Mouse (Mus musculus): ENCODE results near the gene Pafah2. TPM values are rescaled to one million over a fixed set of nuclear protein-coding genes. Genes with fewer than 3 reads are reported as not detected.

Gene Pafah2
- polyA plus RNA-seq, 1 experiment = 8.8 TPM

GRCm38 (mm10) chr4:134421971-134422370, 25.9 kb downstream of the Pafah2 start:
- TF ChIP-seq POLR2A (IDR thresholded peaks at IDR 0.05; ENCODE audit: borderline replicate concordance, control insufficient read depth, low read depth, low read length) (no peak), CTCF (IDR thresholded peaks at IDR 0.05; ENCODE audit: control insufficient read depth, insufficient read depth, low read length) (no peak)
- no peak overlapping the region for H3K27ac ChIP-seq (ENCODE audit: control insufficient read depth, insufficient read depth, low read depth, low read length, poor library complexity)
- WGBS = 80% methylated on average over 11 of the region's 11 CpGs
- no peak overlapping the region for H3K4me3 ChIP-seq (replicated peaks; ENCODE audit: control insufficient read depth, low read depth, low read length)
- no peaks in the 10 kb centered on the region; the same call in 1 of the 2 replicates for H3K4me1 ChIP-seq (ENCODE audit: control insufficient read depth, insufficient read depth, low read length)

- no peak for TF ChIP-seq POLR2A (IDR thresholded peaks at IDR 0.05; ENCODE audit: borderline replicate concordance, control insufficient read depth, low read depth, low read length)
- no peak for TF ChIP-seq CTCF (IDR thresholded peaks at IDR 0.05; ENCODE audit: control insufficient read depth, insufficient read depth, low read length)
Observed at GRCm38 (mm10) chr4:134423949-134424348, 27.8 kb downstream of the Pafah2 start.

GRCm38 (mm10) chr4:134425088-134425487, 29.0 kb downstream of the Pafah2 start:
- Histone ChIP-seq H3K27ac (ENCODE audit: control insufficient read depth, insufficient read depth, low read depth, low read length, poor library complexity) (no peak overlapping the region), H3K4me1 (ENCODE audit: control insufficient read depth, insufficient read depth, low read length) (no peaks in the 10 kb centered on the region; the same call in none of the 2 replicates), H3K4me3 (replicated peaks; ENCODE audit: control insufficient read depth, low read depth, low read length) (no peak overlapping the region)
- TF ChIP-seq CTCF (IDR thresholded peaks at IDR 0.05; ENCODE audit: control insufficient read depth, insufficient read depth, low read length) (no peak), POLR2A (IDR thresholded peaks at IDR 0.05; ENCODE audit: borderline replicate concordance, control insufficient read depth, low read depth, low read length) (no peak)
- 78% methylated on average over 7 of the region's 7 CpGs for WGBS

More at GRCm38 (mm10) chr4:134423949-134424348, 27.8 kb downstream of the Pafah2 start:
- H3K4me3 ChIP-seq (replicated peaks; ENCODE audit: control insufficient read depth, low read depth, low read length) = no peak overlapping the region
- WGBS = 86% methylated on average over 7 of the region's 7 CpGs
- H3K4me1 ChIP-seq (ENCODE audit: control insufficient read depth, insufficient read depth, low read length) = no peaks in the 10 kb centered on the region; the same call in 1 of the 2 replicates
- no peak overlapping the region for H3K27ac ChIP-seq (ENCODE audit: control insufficient read depth, insufficient read depth, low read depth, low read length, poor library complexity)

- H3K4me3 ChIP-seq (replicated peaks; ENCODE audit: control insufficient read depth, low read depth, low read length) = no peak overlapping the region
- H3K4me1 ChIP-seq (ENCODE audit: control insufficient read depth, insufficient read depth, low read length) = no peaks in the 10 kb centered on the region; the same call in 1 of the 2 replicates
- no peak for TF ChIP-seq POLR2A (IDR thresholded peaks at IDR 0.05; ENCODE audit: borderline replicate concordance, control insufficient read depth, low read depth, low read length)
- TF ChIP-seq CTCF (IDR thresholded peaks at IDR 0.05; ENCODE audit: control insufficient read depth, insufficient read depth, low read length) = no peak
- WGBS = 70% methylated on average over 23 of the region's 23 CpGs
- no peak overlapping the region for H3K27ac ChIP-seq (ENCODE audit: control insufficient read depth, insufficient read depth, low read depth, low read length, poor library complexity)
Observed at GRCm38 (mm10) chr4:134430381-134431004, 34.4 kb downstream of the Pafah2 start.

- Histone ChIP-seq H3K4me1 (ENCODE audit: control insufficient read depth, insufficient read depth, low read length) (no peaks in the 10 kb centered on the region; the same call in 1 of the 2 replicates), H3K27ac (ENCODE audit: control insufficient read depth, insufficient read depth, low read depth, low read length, poor library complexity) (no peak overlapping the region), H3K4me3 (replicated peaks; ENCODE audit: control insufficient read depth, low read depth, low read length) (no peak overlapping the region)
- TF ChIP-seq POLR2A (IDR thresholded peaks at IDR 0.05; ENCODE audit: borderline replicate concordance, control insufficient read depth, low read depth, low read length) (no peak), CTCF (IDR thresholded peaks at IDR 0.05; ENCODE audit: control insufficient read depth, insufficient read depth, low read length) (no peak)
- WGBS = 82% methylated on average over 15 of the region's 15 CpGs
Observed at GRCm38 (mm10) chr4:134432686-134433360, 36.7 kb downstream of the Pafah2 start.

GRCm38 (mm10) chr4:134436185-134436584, 40.1 kb downstream of the Pafah2 start:
- 62% methylated on average over 7 of the region's 7 CpGs for WGBS
- TF ChIP-seq POLR2A (IDR thresholded peaks at IDR 0.05; ENCODE audit: borderline replicate concordance, control insufficient read depth, low read depth, low read length) = no peak
- no peak for TF ChIP-seq CTCF (IDR thresholded peaks at IDR 0.05; ENCODE audit: control insufficient read depth, insufficient read depth, low read length)
- Histone ChIP-seq H3K27ac (ENCODE audit: control insufficient read depth, insufficient read depth, low read depth, low read length, poor library complexity) (no peak overlapping the region), H3K4me3 (replicated peaks; ENCODE audit: control insufficient read depth, low read depth, low read length) (no peak overlapping the region), H3K4me1 (ENCODE audit: control insufficient read depth, insufficient read depth, low read length) (no peaks in the 10 kb centered on the region)

GRCm38 (mm10) chr4:134436659-134437058, 40.5 kb downstream of the Pafah2 start:
- no peak for TF ChIP-seq CTCF (IDR thresholded peaks at IDR 0.05; ENCODE audit: control insufficient read depth, insufficient read depth, low read length)
- TF ChIP-seq POLR2A (IDR thresholded peaks at IDR 0.05; ENCODE audit: borderline replicate concordance, control insufficient read depth, low read depth, low read length) = no peak
- Histone ChIP-seq H3K27ac (ENCODE audit: control insufficient read depth, insufficient read depth, low read depth, low read length, poor library complexity) (no peak overlapping the region), H3K4me3 (replicated peaks; ENCODE audit: control insufficient read depth, low read depth, low read length) (no peak overlapping the region), H3K4me1 (ENCODE audit: control insufficient read depth, insufficient read depth, low read length) (no peaks in the 10 kb centered on the region)
- 87% methylated on average over 10 of the region's 10 CpGs for WGBS

GRCm38 (mm10) chr4:134439119-134439518, 43.0 kb downstream of the Pafah2 start:
- Histone ChIP-seq H3K27ac (ENCODE audit: control insufficient read depth, insufficient read depth, low read depth, low read length, poor library complexity) (no peak overlapping the region), H3K4me1 (ENCODE audit: control insufficient read depth, insufficient read depth, low read length) (no peaks in the 10 kb centered on the region), H3K4me3 (replicated peaks; ENCODE audit: control insufficient read depth, low read depth, low read length) (no peak overlapping the region)
- TF ChIP-seq CTCF (IDR thresholded peaks at IDR 0.05; ENCODE audit: control insufficient read depth, insufficient read depth, low read length) (no peak), POLR2A (IDR thresholded peaks at IDR 0.05; ENCODE audit: borderline replicate concordance, control insufficient read depth, low read depth, low read length) (no peak)
- WGBS = 51% methylated on average over 3 of the region's 3 CpGs

All from bone marrow, adult 2 months (tissue).